Mouse (Mus musculus): ENCODE measurements around the gene Pde2a. TPM values are rescaled to one million over a fixed set of nuclear protein-coding genes. Genes with fewer than 3 reads are reported as not detected.

The Pde2a gene
- polyA plus RNA-seq (2014; fragmentation: Nextera tagmentation; extraction: Ambion mirVana): 8.9 and 20.7 TPM in 2 replicates

- no peak for ATAC-seq (ENCODE audit: insufficient number of reproducible peaks, insufficient read depth, low FRiP score, low read depth)
- Histone ChIP-seq H3K4me1 (ENCODE audit: control insufficient read depth, insufficient read depth, low read length) (no peaks in the 10 kb centered on the region), H3K9ac (replicated peaks; ENCODE audit: low read depth, low read length) (no peak within 1 kb of the TSS), H3K4me3 (ENCODE audit: low read depth, low read length) (no peak within 1 kb of the TSS), H3K36me3 (ENCODE audit: control insufficient read depth, insufficient read depth, low read length) (no peaks in the 10 kb centered on the region), H3K4me2 (replicated peaks; ENCODE audit: low read depth, low read length) (no peak within 1 kb of the TSS), H3K9me3 (ENCODE audit: control insufficient read depth, low read depth, low read length) (no peaks in the 10 kb centered on the region), H3K27me3 (ENCODE audit: control insufficient read depth, insufficient read depth, low read length) (no peaks in the 10 kb centered on the region), H3K27ac (ENCODE audit: low read length) (no peak within 1 kb of the TSS)
- 26% methylated on average over 6 of the region's 6 CpGs for WGBS
These were observed at the start of gene Pde2a for GRCm38 (mm10) chr7:101421529-101421928. Gene Pde2a (plus strand): TSS chr7:101421691.

GRCm38 (mm10) chr7:101373082-101373481 is 48.4 kb upstream of the Pde2a start:
- H3K27ac ChIP-seq (ENCODE audit: low read length): no peak overlapping the region
- peaks cover 11% of the 10 kb centered on the region for H3K4me1 ChIP-seq (ENCODE audit: control insufficient read depth, insufficient read depth, low read length)
- no peak overlapping the region for H3K4me2 ChIP-seq (replicated peaks; ENCODE audit: low read depth, low read length)
- H3K9ac ChIP-seq (replicated peaks; ENCODE audit: low read depth, low read length): no peak overlapping the region
- H3K9me3 ChIP-seq (ENCODE audit: control insufficient read depth, low read depth, low read length): no peaks in the 10 kb centered on the region
- 84% methylated on average over 26 of the region's 26 CpGs for WGBS
- ATAC-seq (ENCODE audit: insufficient number of reproducible peaks, insufficient read depth, low FRiP score, low read depth): no peak
- H3K4me3 ChIP-seq (ENCODE audit: low read depth, low read length): no peak overlapping the region
- H3K36me3 ChIP-seq (ENCODE audit: control insufficient read depth, insufficient read depth, low read length): no peaks in the 10 kb centered on the region
- H3K27me3 ChIP-seq (ENCODE audit: control insufficient read depth, insufficient read depth, low read length): no peaks in the 10 kb centered on the region

- H3K9me3 ChIP-seq (ENCODE audit: control insufficient read depth, low read depth, low read length): no peaks in the 10 kb centered on the region
- H3K27me3 ChIP-seq (ENCODE audit: control insufficient read depth, insufficient read depth, low read length): no peaks in the 10 kb centered on the region
- no peak for ATAC-seq (ENCODE audit: insufficient number of reproducible peaks, insufficient read depth, low FRiP score, low read depth)
- H3K4me3 ChIP-seq (ENCODE audit: low read depth, low read length): no peak overlapping the region
- H3K36me3 ChIP-seq (ENCODE audit: control insufficient read depth, insufficient read depth, low read length): no peaks in the 10 kb centered on the region
- H3K27ac ChIP-seq (ENCODE audit: low read length): no peak overlapping the region
- no peak overlapping the region for H3K9ac ChIP-seq (replicated peaks; ENCODE audit: low read depth, low read length)
- H3K4me2 ChIP-seq (replicated peaks; ENCODE audit: low read depth, low read length): no peak overlapping the region
- H3K4me1 ChIP-seq (ENCODE audit: control insufficient read depth, insufficient read depth, low read length): peaks cover 20% of the 10 kb centered on the region
These were observed 47.3 kb upstream of the Pde2a start for GRCm38 (mm10) chr7:101374155-101374554.

GRCm38 (mm10) chr7:101376701-101377340 is 44.7 kb upstream of the Pde2a start:
- 81% methylated on average over 10 of the region's 10 CpGs for WGBS
- Histone ChIP-seq H3K36me3 (ENCODE audit: control insufficient read depth, insufficient read depth, low read length) (no peaks in the 10 kb centered on the region), H3K27me3 (ENCODE audit: control insufficient read depth, insufficient read depth, low read length) (no peaks in the 10 kb centered on the region), H3K4me1 (ENCODE audit: control insufficient read depth, insufficient read depth, low read length) (peaks cover 30% of the 10 kb centered on the region), H3K4me3 (ENCODE audit: low read depth, low read length) (no peak overlapping the region), H3K9me3 (ENCODE audit: control insufficient read depth, low read depth, low read length) (no peaks in the 10 kb centered on the region), H3K9ac (replicated peaks; ENCODE audit: low read depth, low read length) (no peak overlapping the region), H3K4me2 (replicated peaks; ENCODE audit: low read depth, low read length) (no peak overlapping the region), H3K27ac (ENCODE audit: low read length) (peak overlapping the region; percentile 76; the same call in 1 of the 2 replicates)
- no peak for ATAC-seq (ENCODE audit: insufficient number of reproducible peaks, insufficient read depth, low FRiP score, low read depth)

- H3K4me2 ChIP-seq (replicated peaks; ENCODE audit: low read depth, low read length): peak overlapping the region; percentile 70
- peak overlapping the region; percentile 93 for H3K27ac ChIP-seq (ENCODE audit: low read length)
- peak; percentile 86 for ATAC-seq (ENCODE audit: insufficient number of reproducible peaks, insufficient read depth, low FRiP score, low read depth)
- H3K36me3 ChIP-seq (ENCODE audit: control insufficient read depth, insufficient read depth, low read length): no peaks in the 10 kb centered on the region
- H3K9me3 ChIP-seq (ENCODE audit: control insufficient read depth, low read depth, low read length): no peaks in the 10 kb centered on the region
- H3K4me1 ChIP-seq (ENCODE audit: control insufficient read depth, insufficient read depth, low read length): peaks cover 30% of the 10 kb centered on the region
- WGBS: 12% methylated on average over 7 of the region's 7 CpGs
- no peaks in the 10 kb centered on the region for H3K27me3 ChIP-seq (ENCODE audit: control insufficient read depth, insufficient read depth, low read length)
- peak overlapping the region; percentile 29 for H3K4me3 ChIP-seq (ENCODE audit: low read depth, low read length)
- H3K9ac ChIP-seq (replicated peaks; ENCODE audit: low read depth, low read length): peak overlapping the region; percentile 42; the same call in 1 of the 2 replicates
These were observed 43.7 kb upstream of the Pde2a start for GRCm38 (mm10) chr7:101377741-101378262.

GRCm38 (mm10) chr7:101378285-101378684 is 43.2 kb upstream of the Pde2a start:
- H3K4me2 ChIP-seq (replicated peaks; ENCODE audit: low read depth, low read length): peak overlapping the region; percentile 70
- H3K27me3 ChIP-seq (ENCODE audit: control insufficient read depth, insufficient read depth, low read length): no peaks in the 10 kb centered on the region
- no peaks in the 10 kb centered on the region for H3K9me3 ChIP-seq (ENCODE audit: control insufficient read depth, low read depth, low read length)
- peak overlapping the region; percentile 93 for H3K27ac ChIP-seq (ENCODE audit: low read length)
- H3K4me3 ChIP-seq (ENCODE audit: low read depth, low read length): peak overlapping the region; percentile 29
- WGBS: 48% methylated on average over 3 of the region's 3 CpGs
- H3K4me1 ChIP-seq (ENCODE audit: control insufficient read depth, insufficient read depth, low read length): peaks cover 30% of the 10 kb centered on the region
- H3K9ac ChIP-seq (replicated peaks; ENCODE audit: low read depth, low read length): peak overlapping the region; percentile 42
- H3K36me3 ChIP-seq (ENCODE audit: control insufficient read depth, insufficient read depth, low read length): no peaks in the 10 kb centered on the region
- peak; percentile 16; the same call in 1 of the 2 replicates for ATAC-seq (ENCODE audit: insufficient number of reproducible peaks, insufficient read depth, low FRiP score, low read depth)

GRCm38 (mm10) chr7:101378796-101379465 is 42.6 kb upstream of the Pde2a start:
- WGBS: 47% methylated on average over 5 of the region's 5 CpGs
- ATAC-seq (ENCODE audit: insufficient number of reproducible peaks, insufficient read depth, low FRiP score, low read depth): no peak
- H3K9ac ChIP-seq (replicated peaks; ENCODE audit: low read depth, low read length): peak overlapping the region; percentile 42
- peak overlapping the region; percentile 29 for H3K4me3 ChIP-seq (ENCODE audit: low read depth, low read length)
- peak overlapping the region; percentile 93 for H3K27ac ChIP-seq (ENCODE audit: low read length)
- H3K9me3 ChIP-seq (ENCODE audit: control insufficient read depth, low read depth, low read length): no peaks in the 10 kb centered on the region
- no peaks in the 10 kb centered on the region for H3K27me3 ChIP-seq (ENCODE audit: control insufficient read depth, insufficient read depth, low read length)
- peak overlapping the region; percentile 70 for H3K4me2 ChIP-seq (replicated peaks; ENCODE audit: low read depth, low read length)
- H3K36me3 ChIP-seq (ENCODE audit: control insufficient read depth, insufficient read depth, low read length): no peaks in the 10 kb centered on the region
- H3K4me1 ChIP-seq (ENCODE audit: control insufficient read depth, insufficient read depth, low read length): peaks cover 30% of the 10 kb centered on the region

- Histone ChIP-seq H3K9me3 (ENCODE audit: control insufficient read depth, low read depth, low read length) (no peaks in the 10 kb centered on the region), H3K27me3 (ENCODE audit: control insufficient read depth, insufficient read depth, low read length) (no peaks in the 10 kb centered on the region), H3K4me1 (ENCODE audit: control insufficient read depth, insufficient read depth, low read length) (peaks cover 34% of the 10 kb centered on the region), H3K27ac (ENCODE audit: low read length) (peak overlapping the region; percentile 93; the same call in 1 of the 2 replicates), H3K9ac (replicated peaks; ENCODE audit: low read depth, low read length) (0 out of 2 replicates have a peak overlapping the region, but pooled peaks have one; percentile 2), H3K4me3 (ENCODE audit: low read depth, low read length) (no peak overlapping the region), H3K4me2 (replicated peaks; ENCODE audit: low read depth, low read length) (peak overlapping the region; percentile 70), H3K36me3 (ENCODE audit: control insufficient read depth, insufficient read depth, low read length) (no peaks in the 10 kb centered on the region)
- 51% methylated on average over 2 of the region's 2 CpGs for WGBS
- ATAC-seq (ENCODE audit: insufficient number of reproducible peaks, insufficient read depth, low FRiP score, low read depth): no peak
These were observed 41.8 kb upstream of the Pde2a start for GRCm38 (mm10) chr7:101379732-101380131.

All from stomach, embryonic 14.5 days (tissue).